Mouse (Mus musculus): ENCODE measurements around the gene Egr2.

DNA sequence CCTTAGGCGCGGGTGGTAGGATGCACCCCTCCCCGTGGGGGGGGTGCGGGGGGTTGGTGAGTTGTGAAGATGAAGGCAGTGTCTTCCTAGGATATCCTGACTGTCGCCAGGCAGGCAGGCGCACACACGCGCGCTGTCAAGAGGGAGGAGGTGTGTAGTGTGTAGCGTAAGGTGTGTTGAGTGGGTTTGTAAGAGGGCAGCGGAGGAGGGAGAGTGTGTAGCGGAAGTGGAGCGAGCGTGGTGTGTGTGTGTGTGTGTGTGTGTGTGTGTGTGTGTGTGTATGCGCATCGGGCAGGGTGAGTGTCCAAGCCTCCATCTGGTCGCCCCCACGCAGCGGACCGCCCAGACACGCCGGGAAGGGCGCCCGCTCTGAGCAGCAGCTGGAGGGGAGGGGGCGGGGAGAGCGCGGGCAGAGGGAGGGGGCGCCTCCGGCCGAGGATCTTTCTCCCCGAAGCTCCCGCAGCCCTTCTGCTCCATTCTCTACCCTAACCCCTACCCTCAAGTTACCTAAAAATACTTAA lies 1.4 kb downstream of the Egr2 start:
- no peak for TF ChIP-seq EP300 (optimal IDR thresholded peaks at IDR 0.05)
- no peak for TF ChIP-seq CTCF (IDR thresholded peaks at IDR 0.05; ENCODE audit: low read depth)
